Mouse (Mus musculus): ENCODE measurements at regions not wholly inside any gene's neighbourhood (a gene's known extent, or its start where the extent isn't known, plus 50 kb on each side); places are given as distances from the start of the nearest gene placed in this dataset.
A peak's percentile ranks its signal among the peaks of the same experiment; 100 is the strongest.

- DNase-seq (ENCODE audit: low spot score in 2 of 2): peak in 1 of 2 experiments; percentile 5
Observed at GRCm38 (mm10) chr3:134605356-134605771, 223.4 kb upstream of the Tacr3 start.

DNA sequence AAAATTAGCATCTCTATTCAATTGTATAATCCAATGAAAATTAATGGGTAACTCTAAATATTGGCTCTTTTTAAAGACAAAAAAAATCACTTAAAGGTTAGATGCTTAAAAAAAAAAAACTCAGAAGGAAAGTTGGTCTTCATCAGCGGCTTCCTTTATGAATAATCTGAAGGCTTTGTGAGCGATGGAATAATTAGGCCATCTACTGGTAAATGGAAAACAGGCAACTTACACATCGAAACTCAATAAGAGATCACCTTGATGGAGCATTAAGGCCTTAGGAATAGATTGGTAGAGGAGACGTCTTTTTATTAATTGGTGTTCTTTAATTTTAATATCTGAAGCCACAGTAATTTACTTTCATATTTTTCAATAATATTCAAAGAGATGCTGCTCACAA lies 218.6 kb upstream of the Tacr3 start:
- DNase-seq (ENCODE audit: low spot score in 2 of 2): no peak

DNA sequence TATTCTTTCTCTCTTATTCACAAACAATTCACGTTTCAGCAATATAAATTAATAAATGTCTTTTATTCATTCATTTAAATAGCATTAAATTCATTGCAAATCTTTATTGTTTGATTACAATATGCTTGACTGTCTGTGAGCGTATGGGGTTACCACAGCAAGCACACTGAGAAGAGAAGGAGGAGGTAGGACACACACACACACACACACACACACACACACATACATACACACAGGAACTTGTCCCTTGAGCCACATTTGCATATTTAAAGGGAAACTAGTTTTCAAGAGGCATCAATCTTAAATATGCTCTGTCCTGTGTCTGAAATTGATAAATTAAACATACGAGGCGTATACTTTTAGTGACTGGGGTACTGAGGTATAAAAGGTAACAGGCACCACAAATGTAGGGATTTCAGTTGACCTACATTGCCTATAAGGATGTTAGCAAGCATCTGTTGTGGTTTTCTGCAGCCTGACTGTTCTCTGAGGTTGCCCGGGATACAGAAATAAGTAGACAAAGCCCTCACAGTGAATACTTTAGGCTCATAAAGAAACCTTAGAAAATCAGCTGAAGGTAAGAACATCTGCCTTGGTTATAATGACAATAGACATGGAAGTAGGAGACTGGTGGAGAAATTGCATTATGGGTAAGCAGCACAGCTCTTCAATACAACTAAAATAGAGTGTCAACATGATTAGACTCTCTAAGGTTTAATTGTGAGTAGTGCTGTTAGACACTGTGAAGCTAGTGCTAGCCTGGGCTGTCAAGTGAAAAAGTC lies 217.1 kb upstream of the Tacr3 start:
- DNase-seq (ENCODE audit: low spot score in 2 of 2): no peak

DNA sequence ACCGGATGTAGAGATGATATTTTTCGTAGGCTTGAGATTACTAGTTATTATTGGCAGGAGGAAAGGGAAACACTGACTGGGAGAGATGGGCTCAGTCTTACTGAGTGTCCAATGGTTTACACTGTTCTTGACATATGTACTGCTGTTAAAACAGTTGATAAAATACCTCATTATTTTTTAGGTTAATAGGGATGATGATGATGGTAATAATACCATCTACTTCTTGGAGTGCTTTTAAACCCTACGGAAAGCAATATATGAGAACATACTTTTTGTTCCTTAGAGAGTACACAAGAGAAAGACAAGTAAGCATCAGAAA lies 216.6 kb upstream of the Tacr3 start:
- DNase-seq (ENCODE audit: low spot score in 2 of 2): no peak

DNA sequence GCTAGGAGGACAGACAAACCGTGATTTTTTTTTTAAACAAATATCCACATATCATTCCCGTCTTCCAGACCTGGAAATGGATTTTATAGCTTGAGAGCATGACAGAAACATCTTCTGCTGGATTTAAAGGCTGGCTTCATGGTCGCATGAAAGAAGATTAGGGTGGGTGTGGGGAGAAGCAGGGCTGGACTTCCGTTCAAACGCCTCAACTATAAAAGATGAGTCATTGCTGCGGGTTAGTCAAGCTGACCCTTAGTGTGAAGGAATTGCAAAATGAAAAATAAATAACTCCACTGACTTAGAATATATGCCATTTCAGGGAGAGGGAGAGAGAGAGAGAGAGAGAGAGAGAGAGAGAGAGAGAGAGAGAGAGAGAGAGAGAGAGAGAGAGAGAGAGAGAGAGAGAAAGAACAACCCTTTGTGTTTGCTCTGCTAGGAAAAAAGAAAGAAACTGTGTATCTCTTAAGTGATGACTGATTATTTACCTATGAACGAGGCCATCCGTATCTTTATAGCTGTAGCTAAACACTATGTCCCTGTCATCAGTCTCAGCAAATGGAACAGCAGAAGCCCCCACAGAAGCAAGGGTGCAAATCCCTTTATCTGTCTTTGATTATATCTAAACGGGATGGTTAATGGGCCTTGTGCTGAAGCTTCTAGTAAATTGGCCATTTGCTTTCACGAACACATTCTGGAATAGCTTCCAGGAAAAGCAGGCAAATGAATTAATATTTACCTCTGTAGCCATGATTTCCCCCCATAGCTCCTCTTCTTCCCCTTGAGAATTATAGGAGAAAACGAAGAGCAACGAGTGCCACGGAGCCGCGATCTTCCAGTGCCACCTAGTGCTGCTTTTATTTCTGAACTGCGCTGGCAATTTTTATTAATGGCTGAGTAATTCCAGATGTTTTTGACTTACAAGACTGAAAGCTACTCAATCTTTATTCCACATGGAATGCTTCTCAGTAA lies 199.4 kb upstream of the Tacr3 start:
- DNase-seq (ENCODE audit: low spot score in 2 of 2): peak; percentile 22 to 46

GRCm38 (mm10) chr3:134630135-134630516 lies 198.7 kb upstream of the Tacr3 start:
- DNase-seq (ENCODE audit: low spot score in 2 of 2): no peak

DNA sequence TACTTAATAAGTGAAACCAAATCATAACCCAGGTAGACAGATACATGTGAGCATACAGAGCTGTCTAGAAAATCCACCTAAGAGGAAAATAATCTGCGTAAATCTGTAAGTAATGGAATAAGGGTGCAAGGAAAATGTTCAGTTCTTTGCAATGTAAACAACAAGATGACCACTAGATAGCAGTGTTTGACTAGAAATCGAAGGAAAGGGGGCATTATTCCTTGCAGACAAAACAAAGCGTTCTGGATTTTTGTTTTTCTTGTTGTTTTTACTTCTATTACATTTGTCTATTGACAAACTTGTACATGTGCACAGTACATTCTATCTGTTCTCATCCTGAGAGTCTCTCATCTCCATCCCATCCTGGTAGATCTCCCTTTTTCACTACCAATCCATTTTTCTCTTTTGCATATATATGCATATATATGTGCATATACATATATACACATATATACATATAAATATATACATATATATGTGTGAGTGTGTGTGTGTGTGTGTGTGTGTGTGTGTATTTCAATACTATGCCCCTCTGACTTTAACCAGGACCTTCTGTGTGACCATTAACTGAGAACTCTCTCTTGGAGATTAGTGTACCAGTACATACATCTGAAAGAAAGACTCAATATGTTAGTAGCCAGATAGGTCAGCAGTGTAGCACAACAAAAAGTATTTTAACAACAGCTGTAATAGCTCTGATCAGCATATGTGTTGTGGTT lies 179.9 kb upstream of the Tacr3 start:
- DNase-seq (ENCODE audit: low spot score in 2 of 2): no peak

DNA sequence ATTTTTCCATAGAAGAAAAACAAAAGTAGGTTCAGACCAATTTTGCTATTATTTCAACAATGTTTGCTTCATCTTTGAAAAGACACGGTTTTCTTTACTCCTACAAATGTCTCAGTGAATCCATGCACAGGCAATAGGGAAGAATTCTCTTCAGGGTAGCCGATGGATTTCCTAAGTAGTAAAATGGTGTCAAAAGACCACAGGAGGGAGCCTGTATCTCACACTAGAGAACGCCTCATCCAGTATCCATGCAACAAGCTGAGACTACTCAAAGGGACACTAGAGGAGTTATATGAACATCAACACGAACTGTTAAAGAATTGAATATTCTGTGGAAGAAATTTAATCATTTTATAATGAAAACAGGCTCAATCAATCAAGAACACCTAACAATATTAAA lies 174.8 kb upstream of the Tacr3 start:
- DNase-seq (ENCODE audit: low spot score in 2 of 2): peak; percentile 8 to 30

GRCm38 (mm10) chr3:134694893-134695292 lies 133.9 kb upstream of the Tacr3 start:
- DNase-seq (ENCODE audit: low spot score in 2 of 2): no peak

DNA sequence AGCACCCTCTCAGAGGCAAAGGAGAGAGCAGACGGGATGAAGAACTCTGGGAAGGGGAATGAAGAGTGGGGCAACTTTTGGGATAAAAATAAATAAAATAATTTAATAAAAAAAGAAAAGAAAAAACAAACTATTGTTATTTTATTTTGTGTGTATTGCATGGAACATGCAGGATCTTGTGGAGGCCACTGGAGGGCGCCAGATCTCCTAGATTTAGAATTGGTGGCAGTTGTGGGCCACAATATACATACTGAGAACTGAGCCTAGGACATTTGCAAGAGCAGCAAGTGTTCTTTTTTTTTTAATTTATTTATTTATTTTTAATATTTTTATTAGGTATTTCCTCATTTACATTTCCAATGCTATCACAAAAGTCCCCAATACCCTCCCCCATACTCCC lies 110.2 kb upstream of the Tacr3 start:
- no peak for DNase-seq (ENCODE audit: low spot score in 2 of 2)

DNA sequence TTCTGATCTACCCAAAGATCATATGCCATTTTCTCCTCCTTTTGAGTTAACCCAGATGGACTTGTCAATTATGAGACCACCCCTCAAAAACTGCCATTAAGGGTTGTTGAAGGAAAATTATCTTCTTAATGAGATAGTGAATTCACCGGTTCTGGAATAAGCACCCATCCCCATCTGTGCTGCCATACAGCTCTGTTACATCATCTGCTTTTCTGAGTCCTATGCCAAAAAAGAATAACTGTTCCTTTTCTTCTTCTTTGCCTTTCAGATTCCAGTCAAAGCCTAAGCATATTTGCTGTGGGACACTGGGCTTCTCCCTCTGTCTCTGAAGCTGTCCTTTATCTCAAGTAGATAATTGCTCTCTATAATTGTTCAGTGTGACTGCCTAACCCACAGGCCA lies 93.1 kb upstream of the Tacr3 start:
- DNase-seq (ENCODE audit: low spot score in 2 of 2): no peak

DNA sequence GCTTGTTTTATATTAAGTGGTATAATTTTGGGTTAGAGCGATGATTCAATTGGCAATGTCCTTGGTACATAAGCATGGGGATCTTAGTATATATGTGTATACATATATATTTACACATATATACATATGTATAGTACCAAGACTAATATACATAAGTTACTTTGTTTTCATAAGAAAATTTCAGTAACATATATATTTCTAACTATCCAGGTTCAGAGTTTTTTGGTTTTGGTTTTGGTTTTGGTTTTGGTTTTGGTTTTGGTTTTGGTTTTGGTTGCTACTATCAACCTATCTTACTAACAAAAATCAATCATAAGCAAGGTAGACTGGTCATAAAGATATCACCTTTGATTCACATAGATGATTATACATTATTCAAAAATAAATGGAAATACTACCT lies 67.7 kb upstream of the Tacr3 start:
- no peak for DNase-seq (ENCODE audit: low spot score in 2 of 2)

- DNase-seq (ENCODE audit: low spot score in 2 of 2): no peak
Observed at GRCm38 (mm10) chr3:134763264-134763936, 65.4 kb upstream of the Tacr3 start.
